Mouse (Mus musculus) brain, embryonic 18.5 days (tissue): ENCODE results near the gene Gm12394.
"Not testable (repeated sequence)": the region's sequence is repeated elsewhere in the genome, so short reads cannot be mapped to it uniquely, and the experiment has no call there.

Experiments used
- DNase-seq: peaks from one replicate; pipeline ENCODE4 v3.0.0-alpha.2; 2012; ENCODE audit warnings: low read depth, low spot score

Gene Gm12394

GRCm38 (mm10) chr4:42863487-42863886 is 6.9 kb upstream of the Gm12394 start:
- not testable (repeated sequence) for DNase-seq

DNA sequence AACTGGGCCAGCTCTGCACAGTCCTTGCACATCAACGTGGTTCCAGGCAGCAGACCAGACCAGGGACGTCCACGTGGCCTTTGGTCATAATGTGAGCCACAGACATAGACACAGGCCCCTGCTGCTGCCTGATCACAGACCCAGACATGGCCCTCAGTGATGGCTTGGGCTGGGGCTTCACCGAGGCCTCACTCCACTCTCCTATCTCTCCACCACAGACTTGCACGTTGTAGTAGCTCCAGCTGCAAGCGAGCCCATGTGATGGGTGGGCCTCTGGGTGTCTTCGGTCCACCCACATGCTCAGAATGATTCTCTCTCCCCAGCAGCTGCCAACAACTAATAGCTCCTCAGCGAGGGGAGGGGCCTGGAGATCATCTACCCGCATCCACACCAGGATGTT is 3.9 kb upstream of the Gm12394 start:
- not testable (repeated sequence) for DNase-seq

DNA sequence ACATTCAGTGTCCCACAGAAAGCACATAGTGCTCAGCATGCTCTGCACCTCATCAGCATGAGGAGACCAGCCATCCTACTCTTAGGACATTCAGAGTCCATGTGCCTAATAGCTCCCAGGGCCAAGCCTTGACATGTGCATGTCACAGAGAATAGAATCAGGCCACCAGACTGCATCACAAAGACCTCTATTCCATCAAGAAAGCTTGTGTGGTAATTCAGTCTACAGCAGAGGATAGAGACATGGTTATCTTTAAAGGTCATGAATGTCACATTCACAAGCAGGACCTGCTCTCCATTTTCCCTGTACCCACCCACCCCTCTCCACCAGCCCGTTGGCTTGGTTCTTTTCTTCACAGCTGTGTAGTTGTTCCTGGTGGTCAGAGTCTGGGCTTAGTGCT is 2.8 kb downstream of the Gm12394 start, which contains the start of gene Fam205a1:
TSS of gene Fam205a1 (minus strand) at position 101 of the 400 bp plus-strand sequence.
- DNase-seq: not testable (repeated sequence)

GRCm38 (mm10) chr4:42773893-42774292 is 82.7 kb downstream of the Gm12394 start, which contains the start of gene Ccl21a:
TSS of gene Ccl21a (minus strand) at chr4:42773993.
- not testable (repeated sequence) for DNase-seq

DNA sequence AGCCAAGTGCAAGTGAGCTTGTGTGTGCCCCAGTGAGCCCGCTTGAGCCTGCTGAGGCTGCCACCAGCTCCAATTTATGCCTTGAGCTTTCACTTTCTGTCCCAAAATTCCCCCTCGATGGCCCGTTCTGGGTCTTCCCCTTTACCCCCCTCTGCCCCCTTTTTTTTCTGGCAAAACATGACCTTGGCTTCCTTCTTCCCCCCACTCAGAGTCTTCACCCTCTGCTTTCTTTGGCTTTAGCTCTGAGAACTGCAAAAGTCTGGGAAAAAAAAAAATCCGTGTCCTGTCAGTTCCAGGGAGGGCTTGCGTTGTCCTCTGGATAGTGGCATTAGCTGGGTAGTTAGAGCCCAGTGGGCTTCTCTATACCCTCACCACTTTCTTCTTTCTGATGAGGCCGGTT is 100.1 kb downstream of the Gm12394 start, which contains the start of gene Ccl19:
TSS of gene Ccl19 (minus strand) at position 101 of the 400 bp plus-strand sequence.
- DNase-seq: not testable (repeated sequence)

GRCm38 (mm10) chr4:42735245-42735644 is 121.3 kb downstream of the Gm12394 start, which contains the start of gene 4930578G10Rik:
TSS of gene 4930578G10Rik (plus strand) at chr4:42735545.
- DNase-seq: not testable (repeated sequence)
